In genomic region chr1:86482761-86483160, GRCm38 (mm10) we compare ENCODE assay signal across 15 mouse cellular contexts. TPM values are rescaled to one million over a fixed set of nuclear protein-coding genes. Genes with fewer than 3 reads are reported as not detected.
A peak's percentile ranks its signal among the peaks of the same experiment; 100 is the strongest.
DNase-seq lines count a peak whose midpoint lies in the region; ATAC-seq lines count a peak whose summit lies in the region.
"Had no signal": no experiment of that assay in that cellular context is flagged by ENCODE, and none has a peak within 500 bp of the region (broad histone marks: within the 10 kb centered on the region; RNA-seq: fewer than 3 reads in every experiment).

No protein-coding gene starts in this region.

- no peak overlapping the region for H3K4me3 ChIP-seq in hindbrain, embryonic 12.5 days
- no peak overlapping the region for H3K4me3 ChIP-seq in hindbrain, embryonic 11.5 days (ENCODE audit: low read depth, low read length)
- no peak overlapping the region for H3K4me3 ChIP-seq in embryonic facial prominence, embryonic 15.5 days (replicated peaks)
- H3K4me3 ChIP-seq in neural tube, embryonic 15.5 days (replicated peaks), result no peak overlapping the region
- H3K4me3 ChIP-seq: myocyte had no signal

- ATAC-seq in hindbrain, embryonic 12.5 days (ENCODE audit: low FRiP score), result no peak
- ATAC-seq in hindbrain, embryonic 11.5 days (ENCODE audit: low FRiP score), result no peak
- no peak for ATAC-seq in embryonic facial prominence, embryonic 15.5 days (ENCODE audit: insufficient number of reproducible peaks, low FRiP score, low TSS enrichment, low read depth)
- no peak for ATAC-seq in neural tube, embryonic 15.5 days (ENCODE audit: low FRiP score)
- ATAC-seq: activated CD4-positive, CD25-positive, alpha-beta regulatory T cell, adult 4 months had no signal

- peak overlapping the region; percentile 23; the same call in 1 of the 2 replicates for H3K27ac ChIP-seq in hindbrain, embryonic 12.5 days
- H3K27ac ChIP-seq in hindbrain, embryonic 11.5 days (ENCODE audit: low read depth, low read length), result no peak overlapping the region
- H3K27ac ChIP-seq in embryonic facial prominence, embryonic 15.5 days (replicated peaks), result peak overlapping the region; percentile 72
- peak overlapping the region; percentile 52; the same call in 1 of the 2 replicates for H3K27ac ChIP-seq in neural tube, embryonic 15.5 days (replicated peaks)

- WGBS in hindbrain, embryonic 12.5 days, result 53% methylated on average over 1 of the region's 1 CpGs
- WGBS in hindbrain, embryonic 11.5 days, result 36% methylated on average over 1 of the region's 1 CpGs
- 24% methylated on average over 1 of the region's 1 CpGs for WGBS in embryonic facial prominence, embryonic 15.5 days
- 23% methylated on average over 1 of the region's 1 CpGs for WGBS in neural tube, embryonic 15.5 days

- H3K4me1 ChIP-seq in hindbrain, embryonic 12.5 days, result 0 out of 2 replicates have a peak, but pooled peaks cover 5% of the 10 kb centered on the region
- no peaks in the 10 kb centered on the region; the same call in 1 of the 2 replicates for H3K4me1 ChIP-seq in hindbrain, embryonic 11.5 days (replicated peaks; ENCODE audit: control insufficient read depth, insufficient read depth, low read length)
- 0 out of 2 replicates have a peak, but pooled peaks cover 6% of the 10 kb centered on the region for H3K4me1 ChIP-seq in embryonic facial prominence, embryonic 15.5 days
- peaks cover 5% of the 10 kb centered on the region for H3K4me1 ChIP-seq in neural tube, embryonic 15.5 days

- DNase-seq in hindbrain, embryonic 11.5 days (ENCODE audit: low spot score), result no peak
- peak; percentile 38 for DNase-seq in lung, postnatal 36 days
- DNase-seq in lung, adult 18-20 months, result no peak
- DNase-seq in urinary bladder, postnatal 4 days (ENCODE audit: low spot score in 2 of 2), result no peak
- DNase-seq in right cerebral cortex, postnatal 14 days, result no peak
- DNase-seq: cerebellum, adult 8-10 months; lung, postnatal 10 days; thymus, postnatal 36 days had no signal

- H3K9me3 ChIP-seq in hindbrain, embryonic 12.5 days (replicated peaks), result no peaks in the 10 kb centered on the region
- H3K9me3 ChIP-seq in hindbrain, embryonic 11.5 days (ENCODE audit: control insufficient read depth, low read length), result no peaks in the 10 kb centered on the region
- H3K9me3 ChIP-seq in embryonic facial prominence, embryonic 15.5 days (replicated peaks), result no peaks in the 10 kb centered on the region
- no peaks in the 10 kb centered on the region for H3K9me3 ChIP-seq in neural tube, embryonic 15.5 days (replicated peaks)

- H3K9ac ChIP-seq in hindbrain, embryonic 12.5 days, result peak overlapping the region; percentile 23; the same call in 1 of the 2 replicates
- no peak overlapping the region; the same call in 1 of the 2 replicates for H3K9ac ChIP-seq in hindbrain, embryonic 11.5 days (ENCODE audit: low read depth, low read length)
- H3K9ac ChIP-seq in embryonic facial prominence, embryonic 15.5 days, result no peak overlapping the region
- H3K9ac ChIP-seq in neural tube, embryonic 15.5 days (replicated peaks), result no peak overlapping the region

- H3K27me3 ChIP-seq in hindbrain, embryonic 12.5 days, result no peaks in the 10 kb centered on the region
- no peaks in the 10 kb centered on the region for H3K27me3 ChIP-seq in hindbrain, embryonic 11.5 days (ENCODE audit: control insufficient read depth, insufficient read depth, low read length)
- H3K27me3 ChIP-seq in embryonic facial prominence, embryonic 15.5 days, result no peaks in the 10 kb centered on the region
- H3K27me3 ChIP-seq in neural tube, embryonic 15.5 days (replicated peaks), result no peaks in the 10 kb centered on the region

- H3K36me3 ChIP-seq in hindbrain, embryonic 12.5 days, result no peaks in the 10 kb centered on the region
- no peaks in the 10 kb centered on the region for H3K36me3 ChIP-seq in hindbrain, embryonic 11.5 days (ENCODE audit: control insufficient read depth, insufficient read depth, low read length)
- H3K36me3 ChIP-seq in embryonic facial prominence, embryonic 15.5 days, result no peaks in the 10 kb centered on the region
- H3K36me3 ChIP-seq in neural tube, embryonic 15.5 days, result no peaks in the 10 kb centered on the region

- no peak overlapping the region for H3K4me2 ChIP-seq in hindbrain, embryonic 12.5 days (replicated peaks)
- no peak overlapping the region for H3K4me2 ChIP-seq in hindbrain, embryonic 11.5 days (replicated peaks; ENCODE audit: low read depth, low read length)
- no peak overlapping the region for H3K4me2 ChIP-seq in embryonic facial prominence, embryonic 15.5 days (replicated peaks)
- no peak overlapping the region for H3K4me2 ChIP-seq in neural tube, embryonic 15.5 days

RNA-seq across cellular contexts. Expression of gene Ptma, which starts 43.8 kb away (rescaled TPM):
- 2,735 and 2,863 TPM in 2 replicates for polyA plus RNA-seq in hindbrain, embryonic 12.5 days (2016; fragmentation: Nextera tagmentation; extraction: Ambion mirVana)
- polyA plus RNA-seq in hindbrain, embryonic 11.5 days (2014; fragmentation: Nextera tagmentation; extraction: Ambion mirVana), result 3,351 and 3,402 TPM in 2 replicates
- 1,945 and 2,079 TPM in 2 replicates for polyA plus RNA-seq in embryonic facial prominence, embryonic 15.5 days (2015; fragmentation: Nextera tagmentation; extraction: Ambion mirVana)
- polyA plus RNA-seq in neural tube, embryonic 15.5 days (2015; fragmentation: Nextera tagmentation; extraction: Ambion mirVana), result 1,254 and 1,565 TPM in 2 replicates

RNA-seq across cellular contexts. Expression of gene Tex44, which starts 56.6 kb away (rescaled TPM):
- polyA plus RNA-seq in hindbrain, embryonic 12.5 days (2016; fragmentation: Nextera tagmentation; extraction: Ambion mirVana), result not detected in 2 replicates
- 0.15 TPM in 1 of 2 replicates, not detected in the other for polyA plus RNA-seq in hindbrain, embryonic 11.5 days (2014; fragmentation: Nextera tagmentation; extraction: Ambion mirVana)
- polyA plus RNA-seq in embryonic facial prominence, embryonic 15.5 days (2015; fragmentation: Nextera tagmentation; extraction: Ambion mirVana), result not detected in 2 replicates
- not detected in 2 replicates for polyA plus RNA-seq in neural tube, embryonic 15.5 days (2015; fragmentation: Nextera tagmentation; extraction: Ambion mirVana)
- polyA plus RNA-seq: activated CD4-positive, CD25-positive, alpha-beta regulatory T cell, adult 4 months; C2C12; large intestine, adult 2 months; myocyte had no signal

RNA-seq across cellular contexts. Expression of gene Nmur1, which starts 56.7 kb away (rescaled TPM):
- polyA plus RNA-seq in hindbrain, embryonic 12.5 days (2016; fragmentation: Nextera tagmentation; extraction: Ambion mirVana), result 0.23 TPM in 1 of 2 replicates, not detected in the other
- not detected in 2 replicates for polyA plus RNA-seq in hindbrain, embryonic 11.5 days (2014; fragmentation: Nextera tagmentation; extraction: Ambion mirVana)
- not detected in 2 replicates for polyA plus RNA-seq in embryonic facial prominence, embryonic 15.5 days (2015; fragmentation: Nextera tagmentation; extraction: Ambion mirVana)
- 0.13 TPM in 1 of 2 replicates, not detected in the other for polyA plus RNA-seq in neural tube, embryonic 15.5 days (2015; fragmentation: Nextera tagmentation; extraction: Ambion mirVana)
- polyA plus RNA-seq: myocyte had no signal
